In the genomic region with DNA sequence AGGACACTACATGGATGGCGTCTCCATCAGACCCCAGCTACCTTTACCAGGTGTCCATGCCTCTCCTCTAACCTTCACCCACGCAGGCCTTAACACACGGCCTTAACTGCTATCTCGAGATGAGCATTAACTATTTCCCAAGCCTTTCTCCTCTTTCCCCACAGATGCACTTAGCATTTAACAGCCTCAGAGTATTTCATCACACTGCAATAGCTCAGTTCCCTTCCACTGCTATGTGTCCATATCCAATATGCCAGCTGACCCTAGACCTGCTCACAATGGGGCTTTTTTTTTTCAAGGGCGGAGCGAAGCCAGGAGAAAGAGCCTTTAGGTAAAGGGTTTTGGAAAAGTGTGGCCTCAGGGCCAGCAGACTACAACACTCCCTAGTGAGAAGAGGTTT, we compare ENCODE assay signal across 27 mouse cellular contexts. TPM values are rescaled to one million over a fixed set of nuclear protein-coding genes. Genes with fewer than 3 reads are reported as not detected.
DNase-seq lines count a peak whose midpoint lies in the region; ATAC-seq and TF ChIP-seq lines count a peak whose summit lies in the region.
"Had no signal": no experiment of that assay in that cellular context is flagged by ENCODE, and none has a peak within 500 bp of the region (broad histone marks: within the 10 kb centered on the region; RNA-seq: fewer than 3 reads in every experiment).

No protein-coding gene starts in this region.

- H3K27me3 ChIP-seq in forebrain, postnatal 0 days (ENCODE audit: insufficient read depth, low read length), result no peaks in the 10 kb centered on the region
- H3K27me3 ChIP-seq in forebrain, embryonic 16.5 days (replicated peaks; ENCODE audit: control insufficient read depth, insufficient read depth, low read length), result no peaks in the 10 kb centered on the region
- H3K27me3 ChIP-seq: embryonic facial prominence, embryonic 12.5 days; forebrain, embryonic 13.5 days; intestine, embryonic 15.5 days; limb, embryonic 15.5 days; neural tube, embryonic 15.5 days had no signal

- no peaks in the 10 kb centered on the region for H3K36me3 ChIP-seq in forebrain, postnatal 0 days (ENCODE audit: insufficient read depth)
- peaks cover 3% of the 10 kb centered on the region; the same call in 1 of the 2 replicates for H3K36me3 ChIP-seq in forebrain, embryonic 16.5 days (ENCODE audit: control insufficient read depth, insufficient read depth)
- H3K36me3 ChIP-seq: embryonic facial prominence, embryonic 12.5 days; hindbrain, embryonic 10.5 days; intestine, embryonic 15.5 days; limb, embryonic 15.5 days had no signal

- H3K9ac ChIP-seq in forebrain, postnatal 0 days, result no peak overlapping the region
- no peak overlapping the region for H3K9ac ChIP-seq in forebrain, embryonic 16.5 days (replicated peaks; ENCODE audit: low read depth, low read length)
- H3K9ac ChIP-seq: embryonic facial prominence, embryonic 12.5 days; forebrain, embryonic 13.5 days; intestine, embryonic 15.5 days; limb, embryonic 15.5 days; neural tube, embryonic 15.5 days had no signal

- no peak overlapping the region for H3K4me3 ChIP-seq in forebrain, postnatal 0 days (ENCODE audit: low read depth, low read length)
- H3K4me3 ChIP-seq in forebrain, embryonic 16.5 days (replicated peaks; ENCODE audit: low read length), result no peak overlapping the region
- H3K4me3 ChIP-seq: embryonic facial prominence, embryonic 12.5 days; forebrain, embryonic 13.5 days; hindbrain, embryonic 10.5 days; intestine, embryonic 15.5 days; left cerebral cortex, adult 2 months; limb, embryonic 15.5 days; neural tube, embryonic 15.5 days had no signal

- TF ChIP-seq CTCF in forebrain, postnatal 0 days (IDR thresholded peaks at IDR 0.05; ENCODE audit: low read depth), result no peak

- 89% methylated on average over 6 of the region's 6 CpGs for WGBS in forebrain, postnatal 0 days
- 85% methylated on average over 6 of the region's 6 CpGs for WGBS in forebrain, embryonic 16.5 days

- peaks cover 16% of the 10 kb centered on the region for H3K4me1 ChIP-seq in forebrain, postnatal 0 days (ENCODE audit: insufficient read depth)
- peaks cover 26% of the 10 kb centered on the region for H3K4me1 ChIP-seq in forebrain, embryonic 16.5 days (replicated peaks; ENCODE audit: control insufficient read depth, insufficient read depth, low read length)

- no peak for DNase-seq in forebrain, postnatal 0 days
- peak; percentile 20 for DNase-seq in testis, postnatal 10 days (ENCODE audit: low spot score)
- no peak for DNase-seq in testis, postnatal 14 days (ENCODE audit: low spot score)
- no peak for DNase-seq in gastrocnemius, adult 8-10 months (ENCODE audit: low spot score in 2 of 2)
- no peak for DNase-seq in gastrocnemius, postnatal 25 days
- DNase-seq: adrenal gland, postnatal 25 days; cerebellum, adult 11-12 months; cerebellum, postnatal 10 days; kidney, adult 8-10 months; kidney, postnatal 10 days; left cerebral cortex, postnatal 4 days; lung, adult 18-20 months; right cerebral cortex, postnatal 25 days; thymus, postnatal 14 days had no signal

- H3K4me2 ChIP-seq in forebrain, postnatal 0 days (ENCODE audit: low read depth), result no peak overlapping the region
- no peak overlapping the region for H3K4me2 ChIP-seq in forebrain, embryonic 16.5 days (ENCODE audit: low read length)
- H3K4me2 ChIP-seq: embryonic facial prominence, embryonic 12.5 days; forebrain, embryonic 13.5 days; heart, embryonic 11.5 days; intestine, embryonic 15.5 days; limb, embryonic 15.5 days; midbrain, embryonic 11.5 days; neural tube, embryonic 15.5 days had no signal

- no peaks in the 10 kb centered on the region for H3K9me3 ChIP-seq in forebrain, postnatal 0 days (ENCODE audit: low read length)
- H3K9me3 ChIP-seq in forebrain, embryonic 16.5 days (ENCODE audit: control insufficient read depth, low read length), result no peaks in the 10 kb centered on the region
- H3K9me3 ChIP-seq: embryonic facial prominence, embryonic 12.5 days; forebrain, embryonic 13.5 days; hindbrain, embryonic 10.5 days; intestine, embryonic 15.5 days; limb, embryonic 15.5 days; neural tube, embryonic 15.5 days had no signal

- 0 out of 2 replicates have a peak overlapping the region, but pooled peaks have one; percentile 9 for H3K27ac ChIP-seq in forebrain, postnatal 0 days (ENCODE audit: low read depth, low read length)
- no peak overlapping the region for H3K27ac ChIP-seq in forebrain, embryonic 16.5 days (ENCODE audit: low read length)
- H3K27ac ChIP-seq: embryonic facial prominence, embryonic 12.5 days; forebrain, embryonic 13.5 days; hindbrain, embryonic 10.5 days; intestine, embryonic 15.5 days; left cerebral cortex, adult 2 months; limb, embryonic 15.5 days; neural tube, embryonic 15.5 days had no signal

- ATAC-seq in forebrain, postnatal 0 days, result no peak
- no peak for ATAC-seq in forebrain, embryonic 16.5 days
- ATAC-seq in megakaryocyte, adult 5-6 weeks (ENCODE audit: poor library complexity, severe bottlenecking), result peak; percentile 58
- ATAC-seq: CD4-positive, CD25-positive, alpha-beta regulatory T cell, adult 4 months; forebrain, embryonic 13.5 days; hindbrain, embryonic 16.5 days; intestine, embryonic 15.5 days had no signal

RNA-seq across cellular contexts. Expression of gene Fam49b, which starts 58.8 kb away (rescaled TPM):
- 165 and 184 TPM in 2 replicates for total RNA-seq in forebrain, postnatal 0 days (2014; rRNA removed)
- polyA plus RNA-seq in forebrain, postnatal 0 days (2015; fragmentation: Nextera tagmentation; extraction: Ambion mirVana), result 146 and 156 TPM in 2 replicates
- 119 TPM in 2 replicates for polyA plus RNA-seq in forebrain, embryonic 16.5 days (2015; fragmentation: Nextera tagmentation; extraction: Ambion mirVana)
- 730 and 796 TPM in 2 replicates for total RNA-seq in megakaryocyte, adult 5-6 weeks (2015)
- total RNA-seq in megakaryocyte, adult 5-6 weeks (2017), result 481 and 508 TPM in 2 replicates
- total RNA-seq in gastrocnemius, adult 8-10 months (2022), result 10 to 100 TPM; 28.9 to 34.8 (median 30.7) TPM
- total RNA-seq in gastrocnemius, postnatal 25 days (2021), result 10 to 100 TPM; 25.8 to 40.7 TPM
